Mouse (Mus musculus): ENCODE measurements at regions not wholly inside any gene's neighbourhood (a gene's known extent, or its start where the extent isn't known, plus 50 kb on each side); places are given as distances from the start of the nearest gene placed in this dataset.

GRCm38 (mm10) chr5:46488140-46488942 is 630.9 kb upstream of the Lcorl start:
- WGBS: 88% methylated on average over 6 of the region's 6 CpGs
- Histone ChIP-seq H3K4me2 (ENCODE audit: low read depth, severe bottlenecking) (no peak overlapping the region), H3K9ac (ENCODE audit: low read length) (no peak overlapping the region), H3K27me3 (ENCODE audit: control insufficient read depth, insufficient read depth, low read length) (no peaks in the 10 kb centered on the region), H3K9me3 (ENCODE audit: control insufficient read depth, low read length) (no peaks in the 10 kb centered on the region), H3K27ac (replicated peaks; ENCODE audit: low read depth, low read length) (no peak overlapping the region), H3K36me3 (ENCODE audit: control insufficient read depth, insufficient read depth, low read length) (no peaks in the 10 kb centered on the region), H3K4me1 (ENCODE audit: control insufficient read depth, insufficient read depth, low read length) (no peaks in the 10 kb centered on the region), H3K4me3 (ENCODE audit: low read depth, low read length) (no peak overlapping the region)
- DNase-seq (ENCODE audit: low spot score): no peak
- no peak for ATAC-seq (ENCODE audit: insufficient number of reproducible peaks, low FRiP score, low TSS enrichment, low read depth)

DNA sequence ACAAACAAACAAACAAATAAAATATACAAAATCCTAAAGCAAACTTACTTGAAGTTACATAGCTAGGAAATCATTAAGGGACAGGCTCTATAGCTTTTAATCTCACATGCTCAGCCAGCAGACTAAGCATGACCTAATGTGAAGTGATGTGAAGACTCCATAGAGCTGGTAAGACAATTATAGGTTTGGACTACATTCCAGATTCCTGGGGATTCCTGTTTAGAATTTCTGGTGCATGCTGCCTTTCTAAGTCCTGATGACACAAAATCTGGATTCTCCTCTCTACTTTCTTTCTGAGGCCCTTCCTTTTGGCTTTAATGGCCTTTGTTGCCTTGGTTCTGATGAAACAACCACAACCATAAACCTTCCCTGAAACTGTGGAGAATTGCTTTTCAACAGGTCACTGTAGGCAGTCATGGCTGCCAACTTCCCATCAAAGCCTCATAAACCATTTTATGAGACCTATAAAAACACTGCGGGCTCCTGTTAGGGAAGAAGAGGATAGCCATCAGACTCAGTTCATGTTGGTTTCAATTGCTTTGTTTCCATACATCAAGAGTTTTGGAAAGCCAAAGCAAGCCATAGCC is 629.4 kb upstream of the Lcorl start:
- 5% methylated on average over 1 of the region's 1 CpGs for WGBS
- Histone ChIP-seq H3K27ac (replicated peaks; ENCODE audit: low read depth, low read length) (no peak overlapping the region), H3K4me2 (ENCODE audit: low read depth, severe bottlenecking) (no peak overlapping the region), H3K4me3 (ENCODE audit: low read depth, low read length) (no peak overlapping the region), H3K9ac (ENCODE audit: low read length) (no peak overlapping the region), H3K27me3 (ENCODE audit: control insufficient read depth, insufficient read depth, low read length) (no peaks in the 10 kb centered on the region), H3K36me3 (ENCODE audit: control insufficient read depth, insufficient read depth, low read length) (no peaks in the 10 kb centered on the region), H3K4me1 (ENCODE audit: control insufficient read depth, insufficient read depth, low read length) (no peaks in the 10 kb centered on the region), H3K9me3 (ENCODE audit: control insufficient read depth, low read length) (no peaks in the 10 kb centered on the region)
- ATAC-seq (ENCODE audit: insufficient number of reproducible peaks, low FRiP score, low TSS enrichment, low read depth) (peak; percentile 60; the same call in 1 of the 2 replicates), DNase-seq (ENCODE audit: low spot score) (peak; percentile 44)

DNA sequence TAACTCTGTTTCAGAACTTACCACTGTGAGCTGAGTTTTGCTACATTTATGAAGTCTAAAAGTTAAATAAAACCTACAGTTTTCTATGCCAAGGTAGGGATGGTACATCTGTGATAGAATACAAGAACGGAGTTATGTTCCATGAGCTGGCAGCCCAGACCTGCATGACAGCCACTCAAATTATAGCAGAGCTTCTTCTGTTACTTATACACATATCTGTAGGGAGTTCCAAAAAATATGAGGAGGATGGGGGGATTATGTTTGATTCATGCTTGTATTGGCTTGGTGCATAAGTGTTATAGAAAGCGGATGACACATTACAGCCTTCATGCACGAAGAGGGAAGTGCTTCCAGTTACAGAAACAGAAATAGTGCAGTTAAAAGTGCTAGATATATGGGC is 598.9 kb upstream of the Lcorl start:
- ATAC-seq (ENCODE audit: insufficient number of reproducible peaks, low FRiP score, low TSS enrichment, low read depth) (no peak), DNase-seq (ENCODE audit: low spot score) (no peak)
- no peaks in the 10 kb centered on the region for H3K27me3 ChIP-seq (ENCODE audit: control insufficient read depth, insufficient read depth, low read length)
- no peak overlapping the region for H3K4me3 ChIP-seq (ENCODE audit: low read depth, low read length)
- no peak overlapping the region for H3K4me2 ChIP-seq (ENCODE audit: low read depth, severe bottlenecking)
- H3K36me3 ChIP-seq (ENCODE audit: control insufficient read depth, insufficient read depth, low read length): no peaks in the 10 kb centered on the region
- H3K4me1 ChIP-seq (ENCODE audit: control insufficient read depth, insufficient read depth, low read length): no peaks in the 10 kb centered on the region
- 86% methylated on average over 3 of the region's 3 CpGs for WGBS
- H3K27ac ChIP-seq (replicated peaks; ENCODE audit: low read depth, low read length): no peak overlapping the region
- H3K9ac ChIP-seq (ENCODE audit: low read length): no peak overlapping the region
- no peaks in the 10 kb centered on the region for H3K9me3 ChIP-seq (ENCODE audit: control insufficient read depth, low read length)

GRCm38 (mm10) chr5:46448274-46448673 is 590.9 kb upstream of the Lcorl start:
- H3K9ac ChIP-seq (ENCODE audit: low read length): no peak overlapping the region

GRCm38 (mm10) chr5:46445844-46446243 is 588.4 kb upstream of the Lcorl start:
- Histone ChIP-seq H3K36me3 (ENCODE audit: control insufficient read depth, insufficient read depth, low read length) (no peaks in the 10 kb centered on the region), H3K27ac (replicated peaks; ENCODE audit: low read depth, low read length) (no peak overlapping the region), H3K4me3 (ENCODE audit: low read depth, low read length) (no peak overlapping the region), H3K4me2 (ENCODE audit: low read depth, severe bottlenecking) (no peak overlapping the region), H3K27me3 (ENCODE audit: control insufficient read depth, insufficient read depth, low read length) (no peaks in the 10 kb centered on the region), H3K9me3 (ENCODE audit: control insufficient read depth, low read length) (no peaks in the 10 kb centered on the region), H3K9ac (ENCODE audit: low read length) (no peak overlapping the region), H3K4me1 (ENCODE audit: control insufficient read depth, insufficient read depth, low read length) (peaks cover 6% of the 10 kb centered on the region)
- 0 out of 2 replicates have a peak, but pooled peaks have one; percentile 44 for ATAC-seq (ENCODE audit: insufficient number of reproducible peaks, low FRiP score, low TSS enrichment, low read depth)
- whole genome bisulfite sequencing: 8% methylated on average over 3 of the region's 3 CpGs
- peak; percentile 29 for DNase-seq (ENCODE audit: low spot score)

More at GRCm38 (mm10) chr5:46448274-46448673, 590.9 kb upstream of the Lcorl start:
- no peaks in the 10 kb centered on the region for H3K36me3 ChIP-seq (ENCODE audit: control insufficient read depth, insufficient read depth, low read length)
- no peaks in the 10 kb centered on the region for H3K27me3 ChIP-seq (ENCODE audit: control insufficient read depth, insufficient read depth, low read length)
- no peak overlapping the region for H3K4me2 ChIP-seq (ENCODE audit: low read depth, severe bottlenecking)
- peaks cover 6% of the 10 kb centered on the region for H3K4me1 ChIP-seq (ENCODE audit: control insufficient read depth, insufficient read depth, low read length)
- H3K9me3 ChIP-seq (ENCODE audit: control insufficient read depth, low read length): no peaks in the 10 kb centered on the region
- no peak overlapping the region for H3K27ac ChIP-seq (replicated peaks; ENCODE audit: low read depth, low read length)
- H3K4me3 ChIP-seq (ENCODE audit: low read depth, low read length): no peak overlapping the region
- ATAC-seq (ENCODE audit: insufficient number of reproducible peaks, low FRiP score, low TSS enrichment, low read depth) (no peak), DNase-seq (ENCODE audit: low spot score) (no peak)
- 79% methylated on average over 4 of the region's 4 CpGs for WGBS

DNA sequence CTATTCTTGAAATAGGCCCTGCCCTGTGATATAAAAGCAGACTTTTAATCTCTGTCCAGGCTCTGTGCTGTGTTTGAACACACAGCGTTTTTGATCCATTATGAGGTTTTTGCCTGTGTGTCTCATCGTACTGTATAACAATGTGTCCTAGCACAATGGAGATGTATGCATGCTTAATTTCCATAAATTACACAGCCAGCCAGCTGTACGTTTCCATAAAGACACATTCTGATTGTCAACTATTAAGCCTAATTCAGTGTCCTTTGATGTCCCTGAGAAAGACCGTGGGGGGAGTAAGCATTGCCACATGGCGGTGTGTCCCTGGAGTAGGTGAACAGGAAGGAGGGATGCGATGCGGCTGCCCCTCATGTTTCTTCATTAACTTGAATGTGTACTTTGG is 587.7 kb upstream of the Lcorl start:
- Histone ChIP-seq H3K4me2 (ENCODE audit: low read depth, severe bottlenecking) (no peak overlapping the region), H3K36me3 (ENCODE audit: control insufficient read depth, insufficient read depth, low read length) (no peaks in the 10 kb centered on the region), H3K9me3 (ENCODE audit: control insufficient read depth, low read length) (no peaks in the 10 kb centered on the region), H3K9ac (ENCODE audit: low read length) (no peak overlapping the region), H3K4me3 (ENCODE audit: low read depth, low read length) (no peak overlapping the region), H3K27me3 (ENCODE audit: control insufficient read depth, insufficient read depth, low read length) (no peaks in the 10 kb centered on the region), H3K4me1 (ENCODE audit: control insufficient read depth, insufficient read depth, low read length) (peaks cover 6% of the 10 kb centered on the region), H3K27ac (replicated peaks; ENCODE audit: low read depth, low read length) (no peak overlapping the region)
- ATAC-seq (ENCODE audit: insufficient number of reproducible peaks, low FRiP score, low TSS enrichment, low read depth) (no peak), DNase-seq (ENCODE audit: low spot score) (no peak)
- 21% methylated on average over 7 of the region's 7 CpGs for WGBS

- Histone ChIP-seq H3K27me3 (ENCODE audit: control insufficient read depth, insufficient read depth, low read length) (no peaks in the 10 kb centered on the region), H3K36me3 (ENCODE audit: control insufficient read depth, insufficient read depth, low read length) (no peaks in the 10 kb centered on the region), H3K4me1 (ENCODE audit: control insufficient read depth, insufficient read depth, low read length) (peaks cover 6% of the 10 kb centered on the region), H3K4me2 (ENCODE audit: low read depth, severe bottlenecking) (no peak overlapping the region), H3K9ac (ENCODE audit: low read length) (no peak overlapping the region), H3K9me3 (ENCODE audit: control insufficient read depth, low read length) (no peaks in the 10 kb centered on the region), H3K4me3 (ENCODE audit: low read depth, low read length) (no peak overlapping the region), H3K27ac (replicated peaks; ENCODE audit: low read depth, low read length) (no peak overlapping the region)
- 15% methylated on average over 12 of the region's 12 CpGs for WGBS
- DNase-seq (ENCODE audit: low spot score) (no peak), ATAC-seq (ENCODE audit: insufficient number of reproducible peaks, low FRiP score, low TSS enrichment, low read depth) (no peak)
Observed at GRCm38 (mm10) chr5:46443805-46444340, 586.5 kb upstream of the Lcorl start.

- ATAC-seq (ENCODE audit: insufficient number of reproducible peaks, low FRiP score, low TSS enrichment, low read depth): no peak
- peaks cover 6% of the 10 kb centered on the region for H3K4me1 ChIP-seq (ENCODE audit: control insufficient read depth, insufficient read depth, low read length)
- H3K9me3 ChIP-seq (ENCODE audit: control insufficient read depth, low read length): no peaks in the 10 kb centered on the region
- no peak overlapping the region for H3K9ac ChIP-seq (ENCODE audit: low read length)
- H3K4me2 ChIP-seq (ENCODE audit: low read depth, severe bottlenecking): no peak overlapping the region
- 82% methylated on average over 6 of the region's 6 CpGs for WGBS
- H3K27ac ChIP-seq (replicated peaks; ENCODE audit: low read depth, low read length): no peak overlapping the region
- DNase-seq (ENCODE audit: low spot score): no peak
- H3K27me3 ChIP-seq (ENCODE audit: control insufficient read depth, insufficient read depth, low read length): no peaks in the 10 kb centered on the region
- no peaks in the 10 kb centered on the region for H3K36me3 ChIP-seq (ENCODE audit: control insufficient read depth, insufficient read depth, low read length)
- no peak overlapping the region for H3K4me3 ChIP-seq (ENCODE audit: low read depth, low read length)
Observed at GRCm38 (mm10) chr5:46442600-46443248, 585.3 kb upstream of the Lcorl start.
